Mouse (Mus musculus) lung, embryonic 14.5 days (tissue): ENCODE results near the gene Camkmt. TPM values are rescaled to one million over a fixed set of nuclear protein-coding genes. Genes with fewer than 3 reads are reported as not detected.

Source experiments
- ATAC-seq: fragments of 200-750 bp; cut with Nextera tagmentation; 2 replicates; pipeline ENCODE4 v1.8.0; 2017; ENCODE audit warnings: mild to moderate bottlenecking, moderate TSS enrichment, moderate library complexity; ENCODE audit not compliant: insufficient read depth
- DNase-seq: peaks from one replicate; pipeline ENCODE4 v3.0.0-alpha.2; 2015
- H3K27ac ChIP-seq: fragments of 300-500 bp; sonication (generic); 2 replicates; pipeline ENCODE4 v1.5.1; 2014; ENCODE audit warnings: low read depth, mild to moderate bottlenecking, moderate library complexity
- H3K27me3 ChIP-seq: fragments of 300-500 bp; sonication (generic); 2 replicates; pipeline ENCODE4 v1.6.1; 2014; ENCODE audit warnings: low read length, control low read depth; ENCODE audit not compliant: insufficient read depth
- H3K36me3 ChIP-seq: fragments of 300-500 bp; sonication (generic); 2 replicates; pipeline ENCODE4 v1.6.1; 2014; ENCODE audit warnings: control low read depth; ENCODE audit not compliant: insufficient read depth
- H3K4me1 ChIP-seq: fragments of 300-500 bp; sonication (generic); 2 replicates; pipeline ENCODE4 v1.6.1; 2014; ENCODE audit warnings: antibody characterized with exemption, control low read depth; ENCODE audit not compliant: insufficient read depth
- H3K4me2 ChIP-seq: fragments of 300-500 bp; sonication (generic); 2 replicates; pipeline ENCODE4 v1.6.1; 2014; ENCODE audit warnings: mild to moderate bottlenecking
- H3K4me3 ChIP-seq: fragments of 300-500 bp; sonication (generic); 2 replicates; pipeline ENCODE4 v1.5.1; 2014; ENCODE audit warnings: low read depth, low read length
- H3K9ac ChIP-seq: fragments of 300-500 bp; sonication (generic); 2 replicates; pipeline ENCODE4 v1.6.1; 2014
- H3K9me3 ChIP-seq: fragments of 300-500 bp; sonication (generic); 2 replicates; pipeline ENCODE4 v1.6.1; 2016; ENCODE audit warnings: low read depth, low read length, control low read depth
- CTCF ChIP-seq: IDR thresholded peaks from 2 replicates; pipeline ENCODE4 v1.5.1; 2016; ENCODE audit warnings: antibody characterized with exemption, low read depth
- WGBS: fragments of 180-500 bp; shearing (Covaris S2); extraction: QIAGEN DNeasy Blood & Tissue Kit; methylation state at CpG from one replicate; pipeline ENCODE4 v1.1.7; 2014; 5-methylcytosine and 5-hydroxymethylcytosine counted together
- polyA plus RNA-seq: library from polyadenylated mRNA; unstranded; fragments of >200 nt; fragmentation: Nextera tagmentation; extraction: Ambion mirVana; gene quantifications from 2 replicates; pipeline ENCODE4 v1.2.1, GENCODE M21; 2014

Gene Camkmt
- polyA plus RNA-seq, 1 experiment from 2014 or later, result 11.7 TPM

GRCm38 (mm10) chr17:85089621-85090020 lies 731 bp upstream of the Camkmt start:
- TF ChIP-seq CTCF, result no peak
- DNase-seq, result peak; percentile 32

GRCm38 (mm10) chr17:85091762-85092161 lies 1.4 kb downstream of the Camkmt start:
- Histone ChIP-seq H3K4me3 (peak overlapping the region; percentile 89), H3K4me1 (peaks cover 6% of the 10 kb centered on the region; the same call in 1 of the 2 replicates), H3K36me3 (no peaks in the 10 kb centered on the region), H3K9me3 (no peaks in the 10 kb centered on the region), H3K27ac (no peak overlapping the region), H3K27me3 (no peaks in the 10 kb centered on the region), H3K4me2 (peak overlapping the region; percentile 83), H3K9ac (no peak overlapping the region)
- DNase-seq (no peak), ATAC-seq (no peak)
- TF ChIP-seq CTCF, result no peak
- WGBS, result 89% methylated on average over 6 of the region's 6 CpGs

More at GRCm38 (mm10) chr17:85089621-85090020, 731 bp upstream of the Camkmt start:
- peaks cover 6% of the 10 kb centered on the region; the same call in 1 of the 2 replicates for H3K4me1 ChIP-seq
- H3K9me3 ChIP-seq, result no peaks in the 10 kb centered on the region
- H3K9ac ChIP-seq, result peak overlapping the region; percentile 67
- H3K4me3 ChIP-seq, result peak overlapping the region; percentile 89
- WGBS, result under 1% methylated on average over 16 of the region's 16 CpGs
- ATAC-seq, result peak; percentile 7; the same call in 1 of the 2 replicates
- no peaks in the 10 kb centered on the region for H3K36me3 ChIP-seq
- no peaks in the 10 kb centered on the region for H3K27me3 ChIP-seq
- H3K27ac ChIP-seq, result peak overlapping the region; percentile 69
- peak overlapping the region; percentile 83 for H3K4me2 ChIP-seq

- no peak for TF ChIP-seq CTCF
- 89% methylated on average over 3 of the region's 3 CpGs for WGBS
- Histone ChIP-seq H3K4me2 (no peak overlapping the region), H3K4me3 (no peak overlapping the region), H3K9ac (no peak overlapping the region), H3K36me3 (peaks cover 8% of the 10 kb centered on the region; the same call in 1 of the 2 replicates), H3K9me3 (no peaks in the 10 kb centered on the region; the same call in 1 of the 2 replicates), H3K4me1 (no peaks in the 10 kb centered on the region), H3K27ac (no peak overlapping the region), H3K27me3 (no peaks in the 10 kb centered on the region)
- no peak for ATAC-seq
- no peak for DNase-seq
Measured at GRCm38 (mm10) chr17:85096396-85096795, 6.0 kb downstream of the Camkmt start.

GRCm38 (mm10) chr17:85098677-85099323 lies 8.4 kb downstream of the Camkmt start:
- TF ChIP-seq CTCF, result no peak
- WGBS, result 95% methylated on average over 7 of the region's 7 CpGs

GRCm38 (mm10) chr17:85100232-85100631 lies 9.9 kb downstream of the Camkmt start:
- no peak overlapping the region for H3K9ac ChIP-seq
- no peaks in the 10 kb centered on the region for H3K4me1 ChIP-seq
- DNase-seq (no peak), ATAC-seq (no peak)
- WGBS, result 88% methylated on average over 3 of the region's 3 CpGs
- peaks cover 8% of the 10 kb centered on the region; the same call in 1 of the 2 replicates for H3K36me3 ChIP-seq
- TF ChIP-seq CTCF, result no peak
- H3K4me2 ChIP-seq, result no peak overlapping the region
- H3K27ac ChIP-seq, result no peak overlapping the region
- no peaks in the 10 kb centered on the region for H3K27me3 ChIP-seq
- H3K9me3 ChIP-seq, result no peaks in the 10 kb centered on the region; the same call in 1 of the 2 replicates
- H3K4me3 ChIP-seq, result no peak overlapping the region

More at GRCm38 (mm10) chr17:85098677-85099323, 8.4 kb downstream of the Camkmt start:
- Histone ChIP-seq H3K9ac (no peak overlapping the region), H3K27ac (no peak overlapping the region), H3K36me3 (peaks cover 8% of the 10 kb centered on the region; the same call in 1 of the 2 replicates), H3K4me1 (no peaks in the 10 kb centered on the region), H3K27me3 (no peaks in the 10 kb centered on the region), H3K4me2 (no peak overlapping the region), H3K9me3 (no peaks in the 10 kb centered on the region; the same call in 1 of the 2 replicates), H3K4me3 (no peak overlapping the region)
- DNase-seq (no peak), ATAC-seq (no peak)

GRCm38 (mm10) chr17:85101751-85102150 lies 11.4 kb downstream of the Camkmt start:
- no peaks in the 10 kb centered on the region; the same call in 1 of the 2 replicates for H3K9me3 ChIP-seq
- no peak overlapping the region for H3K9ac ChIP-seq
- H3K4me3 ChIP-seq, result no peak overlapping the region
- WGBS, result 76% methylated on average over 7 of the region's 7 CpGs
- no peak for ATAC-seq
- H3K27me3 ChIP-seq, result no peaks in the 10 kb centered on the region
- no peak overlapping the region for H3K4me2 ChIP-seq
- no peak overlapping the region for H3K27ac ChIP-seq
- TF ChIP-seq CTCF, result no peak
- no peak for DNase-seq
- H3K36me3 ChIP-seq, result peaks cover 8% of the 10 kb centered on the region; the same call in 1 of the 2 replicates
- H3K4me1 ChIP-seq, result no peaks in the 10 kb centered on the region

- no peak overlapping the region for H3K4me3 ChIP-seq
- no peak for ATAC-seq
Measured at GRCm38 (mm10) chr17:85103310-85103709, 13.0 kb downstream of the Camkmt start.

More at GRCm38 (mm10) chr17:85103310-85103709, 13.0 kb downstream of the Camkmt start:
- no peak for DNase-seq
- WGBS, result 29% methylated on average over 2 of the region's 2 CpGs
- Histone ChIP-seq H3K27ac (no peak overlapping the region), H3K4me1 (no peaks in the 10 kb centered on the region), H3K36me3 (peaks cover 3% of the 10 kb centered on the region; the same call in 1 of the 2 replicates), H3K4me2 (no peak overlapping the region), H3K27me3 (no peaks in the 10 kb centered on the region), H3K9me3 (no peaks in the 10 kb centered on the region; the same call in 1 of the 2 replicates), H3K9ac (no peak overlapping the region)
- TF ChIP-seq CTCF, result no peak
